Mouse (Mus musculus): Measurements from ENCODE around the gene Hfe.
A peak's percentile ranks its signal among the peaks of the same experiment; 100 is the strongest.
"Not testable (repeated sequence)": the region's sequence is repeated elsewhere in the genome, so short reads cannot be mapped to it uniquely, and the experiment has no call there.

Hfe gene

GRCm38 (mm10) chr13:23708041-23708440 lies 2.6 kb downstream of the Hfe start:
- no peak for DNase-seq

- DNase-seq = no peak
Observed at GRCm38 (mm10) chr13:23706771-23707170, 3.9 kb downstream of the Hfe start.

GRCm38 (mm10) chr13:23705751-23706356 lies 4.8 kb downstream of the Hfe start:
- no peak for DNase-seq

GRCm38 (mm10) chr13:23702801-23703200 lies 7.9 kb downstream of the Hfe start:
- not testable (repeated sequence) for DNase-seq

- no peak for DNase-seq
Observed at GRCm38 (mm10) chr13:23702220-23702619, 8.4 kb downstream of the Hfe start.

- peak; percentile 41 for DNase-seq
Observed at GRCm38 (mm10) chr13:23700786-23701520, 9.7 kb downstream of the Hfe start.

GRCm38 (mm10) chr13:23699767-23700166 lies 10.9 kb downstream of the Hfe start:
- no peak for DNase-seq

GRCm38 (mm10) chr13:23698996-23699395 lies 11.7 kb downstream of the Hfe start:
- DNase-seq = no peak

- peak; percentile 98 for DNase-seq
Observed at GRCm38 (mm10) chr13:23698300-23698693, 12.4 kb downstream of the Hfe start, which contains the start of gene Hist1h4c. Gene Hist1h4c (minus strand): TSS chr13:23698454.

GRCm38 (mm10) chr13:23697491-23698299 lies 13.0 kb downstream of the Hfe start:
- DNase-seq = no peak

- DNase-seq = no peak
Observed at GRCm38 (mm10) chr13:23696061-23696474, 14.6 kb downstream of the Hfe start.

DNA sequence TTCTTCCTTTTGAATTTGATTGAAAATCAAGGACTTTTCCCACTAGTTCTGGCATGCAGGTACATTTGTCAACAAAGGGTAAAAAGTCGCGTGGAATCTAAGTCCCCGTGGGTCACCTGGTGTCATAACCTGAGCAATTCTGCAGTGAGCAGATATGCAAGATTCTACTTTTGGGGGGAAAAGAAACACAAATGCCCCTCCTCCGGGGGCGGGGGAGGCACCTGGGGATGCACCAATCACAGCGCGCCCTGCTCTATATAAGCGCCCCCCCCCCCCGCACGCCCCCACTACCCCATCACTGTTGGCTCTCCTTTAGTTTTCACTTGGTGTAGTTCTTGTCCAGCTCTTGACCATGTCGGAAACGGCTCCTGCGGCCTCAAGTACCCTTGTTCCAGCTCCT lies 15.1 kb downstream of the Hfe start, which contains the start of gene Hist1h1t:
Gene Hist1h1t, plus strand, starts transcription at position 301 of the 400 bp plus-strand sequence.
- DNase-seq = no peak

- no peak for DNase-seq
Observed at GRCm38 (mm10) chr13:23694956-23695355, 15.7 kb downstream of the Hfe start.

DNA sequence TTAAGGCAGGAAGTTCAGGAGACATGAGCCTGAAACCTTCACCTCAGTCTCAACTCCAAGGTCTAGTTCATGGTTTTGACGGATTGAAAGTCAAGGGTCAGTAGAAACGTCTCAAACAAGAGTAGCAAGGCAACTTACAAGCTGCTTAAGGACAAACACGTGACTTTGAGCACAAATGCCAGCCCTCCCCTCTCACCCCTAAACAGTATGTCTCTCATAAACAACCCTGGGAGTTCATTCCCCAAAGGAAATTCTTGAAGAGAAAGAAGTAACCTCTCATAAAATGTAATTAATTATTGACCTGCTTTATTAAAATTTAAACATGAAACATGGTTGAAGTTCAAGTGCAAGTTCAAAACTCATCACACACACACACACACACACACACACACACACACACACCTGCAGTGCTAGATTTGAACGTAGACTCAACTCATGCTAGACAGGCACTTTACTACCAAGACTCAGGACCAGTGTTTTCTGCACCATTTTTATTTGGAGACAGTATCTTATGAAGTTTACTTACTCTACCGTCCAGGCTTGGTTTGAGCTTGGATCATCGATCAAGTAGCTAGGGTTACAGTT lies 16.7 kb downstream of the Hfe start:
- DNase-seq = no peak

GRCm38 (mm10) chr13:23689459-23689858 lies 21.2 kb downstream of the Hfe start:
- no peak for DNase-seq

DNA sequence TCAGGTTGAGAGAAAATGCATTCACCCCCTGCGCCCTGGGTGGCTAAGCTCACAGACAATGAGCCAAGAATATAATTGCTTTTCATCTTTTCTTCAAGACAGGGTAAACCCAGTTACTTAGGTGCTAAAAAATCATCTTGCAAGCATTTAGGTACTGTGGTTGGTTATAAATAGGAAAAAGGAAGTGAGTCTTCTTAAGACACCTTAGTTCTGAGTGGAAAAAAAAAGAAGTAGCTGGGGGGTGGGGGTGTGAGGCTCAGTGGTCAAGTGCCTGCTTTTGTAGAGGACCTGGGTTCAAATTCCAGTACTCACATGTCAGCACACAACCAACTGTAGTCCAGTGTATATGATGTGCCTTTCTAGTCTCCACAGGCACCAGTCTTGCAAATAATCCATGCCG lies 21.7 kb downstream of the Hfe start:
- no peak for DNase-seq

DNA sequence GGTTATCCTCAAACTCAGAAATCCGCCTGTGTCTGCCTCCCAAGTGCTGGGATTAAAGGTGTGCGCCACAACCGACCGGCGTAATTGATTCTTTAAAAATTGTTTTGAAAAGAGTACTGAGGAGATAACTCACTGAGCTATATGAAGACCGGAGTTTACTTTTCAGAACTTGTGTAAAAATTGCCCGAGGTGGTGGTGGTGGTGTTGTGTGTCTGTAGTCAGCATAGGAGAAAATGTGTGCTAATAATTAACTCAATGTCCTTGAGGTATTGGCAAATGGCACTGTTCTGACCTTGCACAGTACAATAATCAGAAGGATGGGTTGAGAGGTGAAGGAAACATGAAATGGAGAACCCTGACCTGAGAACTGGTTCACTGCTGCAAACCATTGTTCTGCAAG lies 22.7 kb downstream of the Hfe start:
- no peak for DNase-seq

- DNase-seq = no peak
Observed at GRCm38 (mm10) chr13:23687181-23687580, 23.5 kb downstream of the Hfe start.

- DNase-seq = no peak
Observed at GRCm38 (mm10) chr13:23685966-23686365, 24.7 kb downstream of the Hfe start.

DNA sequence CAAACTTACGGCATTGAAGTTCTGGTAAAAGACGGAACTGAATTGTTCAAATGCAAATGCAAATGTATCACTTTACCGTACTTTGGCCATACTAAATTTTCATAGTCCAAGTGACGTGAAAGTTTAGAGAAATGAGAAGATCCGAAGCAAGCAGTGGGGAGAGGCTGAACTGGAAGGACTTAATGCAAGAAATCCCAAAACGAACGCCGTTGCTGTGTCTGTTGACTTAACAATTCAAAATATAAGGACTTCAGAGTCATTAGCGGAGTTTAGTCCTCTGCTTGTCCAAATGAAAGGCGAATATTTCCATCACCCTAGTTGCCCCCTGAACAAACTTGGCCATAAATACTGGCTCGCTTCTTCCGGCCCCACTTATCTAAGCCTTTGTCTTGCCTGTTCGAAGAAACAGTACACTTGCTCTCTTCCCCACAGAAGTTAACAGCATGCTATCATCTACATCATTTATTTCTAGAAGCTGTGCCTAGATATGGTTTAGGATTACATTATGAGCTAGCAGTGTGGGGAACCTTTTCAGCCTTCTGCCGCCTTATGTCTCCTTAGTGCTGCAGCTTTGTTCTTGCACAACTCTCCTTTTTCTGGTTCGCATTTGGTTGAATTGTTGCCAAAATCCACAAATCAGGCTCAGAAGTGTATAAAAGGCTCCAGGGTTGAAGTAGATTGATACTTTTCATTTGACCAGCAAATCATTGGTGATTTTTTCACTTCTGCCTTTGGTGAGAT lies 25.4 kb downstream of the Hfe start:
- no peak for DNase-seq

DNA sequence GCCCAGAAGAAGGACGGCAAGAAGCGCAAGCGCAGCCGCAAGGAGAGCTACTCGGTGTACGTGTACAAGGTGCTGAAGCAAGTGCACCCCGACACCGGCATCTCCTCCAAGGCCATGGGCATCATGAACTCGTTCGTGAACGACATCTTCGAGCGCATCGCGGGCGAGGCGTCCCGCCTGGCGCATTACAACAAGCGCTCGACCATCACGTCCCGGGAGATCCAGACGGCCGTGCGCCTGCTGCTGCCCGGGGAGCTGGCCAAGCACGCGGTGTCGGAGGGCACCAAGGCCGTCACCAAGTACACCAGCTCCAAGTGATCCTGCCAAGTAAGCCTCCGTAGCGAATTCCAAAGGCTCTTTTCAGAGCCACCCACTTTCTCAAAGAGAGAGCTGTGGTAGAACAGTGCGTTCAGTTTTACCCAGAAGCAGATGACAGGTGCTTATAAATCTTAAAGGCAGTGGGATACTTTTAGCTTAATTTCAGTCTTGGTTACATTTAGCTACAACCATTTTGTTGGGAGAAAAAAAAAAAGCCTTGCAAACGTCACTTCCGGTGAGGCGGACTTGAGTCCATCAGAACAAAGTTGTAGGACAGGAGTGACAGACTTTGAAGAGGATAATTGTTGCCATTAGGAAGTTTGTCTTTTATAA lies 26.2 kb downstream of the Hfe start:
- DNase-seq = not testable (repeated sequence)

- peak; percentile 76 for DNase-seq
Observed at GRCm38 (mm10) chr13:23683755-23684281, 26.8 kb downstream of the Hfe start, which contains the start of the genes Hist1h2ac and Hist1h2bc. Gene Hist1h2ac (minus strand): TSS chr13:23683948. Gene Hist1h2bc (plus strand): TSS chr13:23684199.
